Mouse (Mus musculus): Measurements from ENCODE around the gene Gba2.

Gene Gba2

DNA sequence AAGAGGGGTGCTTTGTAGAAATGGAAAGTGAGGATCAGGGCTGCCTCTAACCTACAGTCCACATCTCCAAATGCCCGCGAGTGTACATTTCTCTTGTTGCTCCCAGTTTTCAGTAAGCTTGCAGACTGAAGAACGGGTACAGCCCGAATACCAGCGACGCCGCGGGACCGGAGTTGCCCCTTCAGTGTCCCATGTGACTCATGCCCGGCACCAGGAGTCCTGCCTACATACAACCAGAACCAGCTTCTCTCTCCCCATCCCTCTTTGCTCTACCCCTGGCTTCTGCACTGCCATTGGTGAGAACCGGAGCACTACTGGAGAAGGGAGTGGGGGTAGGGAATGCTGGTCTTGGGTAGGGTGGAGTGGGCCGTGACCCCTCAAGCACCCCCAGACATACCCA lies 2.7 kb upstream of the Gba2 start:
- DNase-seq (ENCODE audit: low spot score in 2 of 2): no peak

DNA sequence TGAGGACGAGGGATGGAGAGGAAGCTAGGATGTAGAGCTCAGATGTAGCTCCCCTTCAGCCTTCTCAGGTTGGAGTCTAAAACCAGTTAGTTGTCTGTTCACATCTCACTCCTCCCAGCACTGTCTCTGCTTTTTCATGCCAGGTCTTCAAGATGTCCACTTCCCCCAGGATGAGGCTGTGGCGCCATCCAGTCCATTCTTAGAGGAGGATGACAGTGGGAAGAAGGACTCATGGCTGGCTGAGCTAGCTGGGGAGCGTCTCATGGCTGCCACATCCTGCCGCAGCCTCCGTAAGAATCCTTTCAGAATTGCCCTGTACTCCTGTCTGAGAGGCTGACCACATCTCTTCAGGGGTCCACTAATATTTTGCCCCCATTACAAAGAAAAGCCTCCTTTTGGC lies 2.0 kb upstream of the Gba2 start:
- no peak for DNase-seq (ENCODE audit: low spot score in 2 of 2)

DNA sequence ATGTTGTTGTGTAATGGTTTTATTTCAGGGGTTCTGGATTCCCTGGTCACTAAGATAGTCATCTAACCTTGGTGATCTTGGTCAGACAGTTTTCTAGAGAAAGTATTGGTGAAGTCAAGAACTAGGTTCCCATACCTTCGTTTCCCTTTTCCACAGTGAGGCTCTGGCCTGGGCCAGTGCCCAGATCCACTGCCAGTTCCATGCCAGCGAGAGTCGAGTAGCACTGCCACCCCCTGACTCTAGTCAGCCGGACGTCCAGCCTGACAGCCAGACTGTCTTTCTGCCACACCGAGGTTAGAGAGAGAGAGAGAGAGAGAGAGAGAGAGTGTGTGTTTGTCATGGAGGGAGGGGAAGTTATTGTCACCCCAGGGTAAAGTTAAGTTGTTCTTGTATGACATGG lies 1.1 kb upstream of the Gba2 start:
- DNase-seq (ENCODE audit: low spot score in 2 of 2): no peak

- DNase-seq (ENCODE audit: low spot score in 2 of 2): no peak
These were observed 583 bp upstream of the Gba2 start for GRCm38 (mm10) chr4:43579256-43579655.

GRCm38 (mm10) chr4:43577237-43577881 lies 1.3 kb downstream of the Gba2 start:
- peak in 1 of 2 experiments; percentile 4 for DNase-seq (ENCODE audit: low spot score in 2 of 2)

DNA sequence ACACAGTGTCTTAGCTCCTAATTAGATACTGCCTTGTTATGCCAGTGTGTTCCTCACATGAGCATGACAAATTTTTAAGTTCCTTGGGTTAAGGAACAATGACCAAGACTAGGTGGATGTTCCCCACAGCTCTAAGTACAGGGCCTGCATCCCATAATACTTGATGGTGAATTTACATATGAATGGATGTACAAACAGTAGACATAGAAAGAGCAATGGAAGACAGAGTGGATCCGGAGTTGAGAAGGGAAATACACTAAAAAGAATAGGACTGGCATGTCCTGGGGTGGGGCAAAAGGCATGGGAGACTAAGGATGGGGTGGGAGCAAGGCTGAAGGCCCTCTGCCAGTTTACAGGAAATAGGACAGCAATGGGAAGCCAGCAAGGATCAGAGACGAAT lies 3.3 kb downstream of the Gba2 start:
- DNase-seq (ENCODE audit: low spot score in 2 of 2): no peak

GRCm38 (mm10) chr4:43573561-43573960 lies 5.1 kb downstream of the Gba2 start:
- DNase-seq (ENCODE audit: low spot score in 2 of 2): no peak

- no peak for DNase-seq (ENCODE audit: low spot score in 2 of 2)
These were observed 7.2 kb downstream of the Gba2 start for GRCm38 (mm10) chr4:43571395-43572045.

- no peak for DNase-seq (ENCODE audit: low spot score in 2 of 2)
These were observed 11.5 kb downstream of the Gba2 start for GRCm38 (mm10) chr4:43567140-43567539.

- no peak for DNase-seq (ENCODE audit: low spot score in 2 of 2)
These were observed 14.4 kb downstream of the Gba2 start for GRCm38 (mm10) chr4:43564231-43564630.

- DNase-seq (ENCODE audit: low spot score in 2 of 2): no peak
These were observed 15.1 kb downstream of the Gba2 start for GRCm38 (mm10) chr4:43563601-43563875.

DNA sequence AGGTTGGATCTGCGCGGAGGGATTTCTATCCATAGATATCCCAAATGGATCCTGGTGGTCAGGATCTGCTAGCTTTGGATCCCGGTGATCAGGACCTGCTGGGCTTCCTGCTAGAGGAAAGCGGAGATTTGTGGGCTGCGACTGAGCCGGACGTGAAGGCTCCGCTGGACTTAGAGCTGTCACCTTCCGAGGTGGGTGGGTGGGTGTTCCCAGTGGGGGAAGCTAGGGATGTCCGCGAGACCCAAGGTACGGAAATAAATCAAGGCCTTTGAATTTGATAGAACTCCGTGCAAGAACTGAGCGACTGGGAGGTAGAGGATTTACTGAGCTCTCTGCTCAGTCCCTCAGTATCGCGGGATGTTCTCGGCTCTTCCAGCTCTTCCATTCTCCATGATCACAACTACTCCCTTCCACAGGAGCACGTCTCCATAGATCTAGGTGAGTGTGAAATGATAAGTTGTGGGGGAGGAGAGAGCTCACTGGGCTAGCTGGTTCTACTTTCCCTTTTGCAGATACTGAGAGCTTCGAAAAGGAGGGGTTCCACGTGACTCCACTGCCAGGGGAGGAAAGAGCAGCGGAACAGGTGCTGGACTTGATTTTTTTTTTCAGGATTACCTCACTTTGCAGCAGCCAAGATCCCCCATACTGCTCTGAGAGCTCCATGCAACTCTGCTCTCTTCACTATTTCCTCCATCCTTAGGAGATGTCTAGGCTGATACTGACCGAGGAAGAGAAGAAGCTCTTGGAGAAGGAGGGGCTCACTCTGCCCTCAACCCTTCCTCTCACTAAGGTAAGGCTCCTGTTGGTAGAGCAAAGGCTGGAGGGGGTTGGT lies 15.7 kb downstream of the Gba2 start:
- DNase-seq (ENCODE audit: low spot score in 2 of 2): no peak

GRCm38 (mm10) chr4:43561997-43562768 lies 16.5 kb downstream of the Gba2 start, which contains the start of the genes Creb3 and Tln1:
Gene Creb3, plus strand, starts transcription at chr4:43562332.
Gene Tln1, minus strand, starts transcription at chr4:43562691.
- DNase-seq (ENCODE audit: low spot score in 2 of 2): peak; percentile 96 to 98

- no peak for DNase-seq (ENCODE audit: low spot score in 2 of 2)
These were observed 17.2 kb downstream of the Gba2 start for GRCm38 (mm10) chr4:43561436-43561996.

DNA sequence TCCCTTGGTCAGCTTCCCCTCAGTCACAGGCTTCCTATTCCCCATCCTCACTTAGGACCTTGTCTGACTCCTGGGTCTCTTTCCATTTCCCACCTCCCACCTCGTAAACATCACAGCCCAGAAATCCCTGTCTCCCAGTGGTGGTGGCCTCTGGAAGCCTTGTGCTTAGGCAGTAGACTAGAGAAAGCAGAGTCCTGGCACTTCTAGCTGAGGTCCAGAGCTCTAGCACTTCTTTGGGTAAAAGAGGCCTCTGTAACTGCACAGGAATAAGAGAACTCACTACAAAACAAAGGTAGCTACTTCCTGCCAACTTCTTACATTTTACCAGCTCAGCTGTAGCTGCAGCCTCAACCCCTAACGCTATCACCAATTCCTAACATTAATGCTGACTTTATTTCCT lies 17.7 kb downstream of the Gba2 start:
- DNase-seq (ENCODE audit: low spot score in 2 of 2): no peak

DNA sequence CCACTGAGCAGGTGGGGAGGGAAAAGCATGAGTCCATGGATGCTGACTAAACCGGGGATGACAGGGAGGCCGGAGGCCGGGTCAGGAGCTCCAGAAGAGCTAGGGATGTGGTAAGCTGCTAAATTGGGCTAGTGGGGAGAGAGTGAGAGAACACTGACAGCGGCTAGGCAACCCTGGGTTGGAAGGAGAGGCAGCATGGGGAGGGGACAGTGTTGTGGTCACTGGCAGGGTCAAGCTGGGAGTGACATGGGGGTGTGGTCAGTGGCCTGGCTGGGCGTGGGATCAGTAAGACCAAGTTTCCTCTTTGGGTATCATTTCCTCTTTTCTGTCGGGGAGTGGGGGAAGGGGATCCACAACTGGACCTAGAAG lies 18.4 kb downstream of the Gba2 start:
- peak; percentile 70 to 81 for DNase-seq (ENCODE audit: low spot score in 2 of 2)

DNA sequence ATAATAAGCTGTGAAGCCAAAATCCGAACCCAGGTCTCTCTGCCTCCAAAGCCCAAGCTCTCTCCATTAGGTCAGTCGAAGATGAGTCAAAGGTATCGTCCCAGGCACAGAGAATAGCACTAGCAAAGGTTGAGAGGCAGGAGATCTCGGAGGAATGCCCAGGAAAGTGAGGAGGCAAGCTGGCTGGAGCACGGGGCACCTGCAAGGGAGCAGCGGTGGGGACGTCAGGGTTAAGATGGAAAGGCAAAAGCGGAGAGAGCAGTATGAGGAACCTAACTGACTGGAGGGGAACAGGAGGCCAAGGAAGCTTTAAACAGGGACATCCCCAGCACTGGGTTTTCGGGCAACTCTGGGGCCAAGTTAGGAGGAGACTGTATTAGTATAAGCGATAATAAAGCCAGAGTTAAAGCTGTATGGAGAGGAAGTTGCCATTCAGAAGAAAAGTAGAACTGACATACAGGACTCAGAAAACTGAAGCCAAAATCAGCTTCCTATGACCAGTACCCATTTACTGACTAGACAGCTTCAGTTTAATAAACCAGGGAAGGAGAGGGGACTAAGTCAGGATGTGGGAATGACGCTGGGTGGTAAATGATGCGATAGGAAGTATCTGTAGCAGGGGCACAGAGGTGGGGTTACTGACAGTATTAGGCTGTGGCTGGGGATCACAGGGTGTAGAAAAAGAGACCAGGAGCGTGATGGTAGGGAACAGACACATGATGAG lies 19.0 kb downstream of the Gba2 start:
- no peak for DNase-seq (ENCODE audit: low spot score in 2 of 2)

DNA sequence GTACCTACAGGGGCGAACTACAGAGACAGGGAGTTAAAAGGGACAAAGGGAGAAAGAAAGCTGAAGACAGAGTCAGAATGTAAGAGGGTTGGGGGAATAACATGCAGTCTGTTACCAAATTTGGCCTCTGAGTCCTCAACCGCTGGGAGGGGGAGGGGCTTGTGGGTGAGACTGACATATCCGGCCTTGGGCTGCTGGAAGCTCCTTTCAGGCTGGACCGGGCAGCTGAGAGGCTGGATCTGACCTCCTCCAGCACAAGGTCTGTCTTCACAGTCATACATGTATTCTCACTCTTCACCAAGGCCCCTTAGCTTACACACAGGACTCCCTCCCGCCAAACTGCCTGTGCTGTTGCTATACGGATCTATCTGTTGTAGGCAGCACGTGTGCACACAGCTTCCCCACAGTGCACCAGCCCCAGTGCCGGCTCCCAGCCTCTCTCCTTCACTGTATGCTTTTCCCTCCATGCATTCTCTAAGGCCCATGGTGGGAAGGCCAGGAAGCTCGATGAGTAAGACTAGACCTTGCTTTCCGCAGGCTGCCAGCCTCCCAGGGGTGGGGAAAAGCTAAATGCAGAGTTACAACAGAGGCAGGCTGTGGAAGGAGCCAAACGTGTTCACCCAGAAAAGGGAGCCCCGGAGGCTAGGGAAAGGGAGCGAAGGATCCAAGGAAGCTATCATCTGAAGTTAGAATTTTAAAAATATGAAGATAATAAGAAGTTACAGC lies 19.9 kb downstream of the Gba2 start:
- peak; percentile 66 to 69 for DNase-seq (ENCODE audit: low spot score in 2 of 2)

DNA sequence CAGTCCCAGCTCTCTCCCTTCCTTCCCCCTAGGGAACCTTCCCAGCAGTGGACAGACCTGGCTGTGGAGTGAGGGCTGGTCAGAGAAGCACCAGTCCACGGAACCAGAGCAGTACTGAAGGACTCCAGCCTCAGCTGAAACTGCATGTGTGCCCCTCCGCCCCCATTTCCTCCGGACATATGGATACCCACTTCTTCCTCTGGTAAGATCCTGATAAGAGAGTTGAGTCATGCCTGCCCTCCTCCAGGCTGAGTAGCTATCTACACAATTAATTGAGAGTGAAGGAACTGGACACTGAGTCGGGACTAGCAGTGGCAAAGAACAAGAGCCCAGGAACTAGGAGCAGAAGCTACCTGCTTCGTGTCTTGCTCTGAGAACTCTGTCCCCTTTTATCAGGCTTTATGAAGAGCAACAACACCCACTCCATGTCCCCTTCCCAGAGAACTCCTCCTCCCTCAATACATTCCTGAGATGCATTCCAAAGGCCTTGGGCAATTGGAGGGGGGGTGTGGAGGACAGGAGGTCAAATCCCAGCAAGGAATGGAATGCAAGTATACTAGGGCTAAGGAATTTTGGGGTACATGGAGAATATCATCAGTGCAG lies 20.5 kb downstream of the Gba2 start:
- no peak for DNase-seq (ENCODE audit: low spot score in 2 of 2)

DNA sequence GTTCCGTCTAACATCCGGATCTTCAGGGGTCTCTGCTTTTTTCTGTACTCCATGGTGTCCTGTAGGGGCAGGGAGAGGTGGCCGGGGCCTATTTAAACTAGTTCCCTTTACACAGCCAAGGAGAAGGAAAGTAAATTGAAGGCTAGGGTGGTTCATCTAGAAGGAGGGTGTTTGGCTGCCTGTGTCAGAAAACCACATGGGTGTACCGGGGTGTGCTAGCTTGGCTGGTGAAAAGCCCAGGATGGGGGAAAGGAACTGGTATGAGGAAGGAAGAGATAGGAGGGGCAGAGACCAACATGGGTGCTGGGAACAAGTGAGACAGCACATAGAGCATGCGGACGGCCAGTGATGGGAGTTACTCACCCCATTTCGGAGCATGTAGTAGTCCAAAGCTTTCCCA lies 22.7 kb downstream of the Gba2 start:
- DNase-seq (ENCODE audit: low spot score in 2 of 2): no peak
